Mouse (Mus musculus) myocyte (in vitro differentiated cells): ENCODE data around the gene Tbcb.

Source experiments
- CEBPB ChIP-seq: IDR thresholded peaks from 2 replicates; pipeline ENCODE4 v1.6.1; 2011; ENCODE audit warnings: mild to moderate bottlenecking, moderate library complexity; ENCODE audit not compliant: poor library complexity, insufficient read depth, severe bottlenecking
- E2F4 ChIP-seq: IDR thresholded peaks from one replicate; pipeline ENCODE4 v1.6.1; 2011; ENCODE audit warnings: mild to moderate bottlenecking, control low read depth, moderate library complexity; ENCODE audit not compliant: insufficient read depth
- MAX ChIP-seq: IDR thresholded peaks from one replicate; pipeline ENCODE4 v1.6.1; 2011; ENCODE audit warnings: low read depth, mild to moderate bottlenecking, control low read depth
- MYOD1 ChIP-seq, 3 experiments: IDR thresholded peaks; one replicate each; pipeline ENCODE4 v1.6.1; 2011; ENCODE audit warnings: control low read depth in 2 of 3, low read depth in 2 of 3, mild to moderate bottlenecking in 2 of 3, moderate library complexity in 1 of 3; ENCODE audit not compliant: insufficient read length in 2 of 3, control insufficient read depth in 1 of 3
- MYOG ChIP-seq, 3 experiments: IDR thresholded peaks; one replicate each; pipeline ENCODE4 v1.6.1; 2011; ENCODE audit warnings: control low read depth in 2 of 3, low read depth in 2 of 3, mild to moderate bottlenecking in 2 of 3; ENCODE audit not compliant: insufficient read length in 2 of 3, control insufficient read depth in 1 of 3, insufficient read depth in 1 of 3
- POLR2A ChIP-seq: IDR thresholded peaks from one replicate; pipeline ENCODE4 v1.6.1; 2011; ENCODE audit warnings: low read depth, mild to moderate bottlenecking, control low read depth, moderate library complexity; ENCODE audit not compliant: insufficient read length
- POLR2AphosphoS2 ChIP-seq: IDR thresholded peaks from one replicate; pipeline ENCODE4 v1.6.1; 2011; ENCODE audit warnings: low read depth, control low read depth; ENCODE audit not compliant: insufficient read length
- REST ChIP-seq: IDR thresholded peaks from one replicate; pipeline ENCODE4 v1.6.1; 2011; ENCODE audit warnings: mild to moderate bottlenecking, control low read depth, moderate library complexity; ENCODE audit not compliant: insufficient read depth, insufficient read length
- TCF12 ChIP-seq: IDR thresholded peaks from one replicate; pipeline ENCODE4 v1.6.1; 2011; ENCODE audit warnings: mild to moderate bottlenecking, control low read depth; ENCODE audit not compliant: poor library complexity, insufficient read depth, severe bottlenecking
- USF1 ChIP-seq: IDR thresholded peaks from one replicate; pipeline ENCODE4 v1.6.1; 2011; ENCODE audit warnings: low read depth, mild to moderate bottlenecking, control low read depth, moderate library complexity

GRCm38 (mm10) chr7:30193581-30194100, 38.4 kb downstream of the Tbcb start:
- no peak for TF ChIP-seq USF1
- TF ChIP-seq E2F4: no peak
- peak; percentile 76 for TF ChIP-seq POLR2A
- no peak for TF ChIP-seq MYOG (IDR thresholded peaks at IDR 0.05; ENCODE audit: control insufficient read depth in 1 of 3, insufficient read depth in 1 of 3, insufficient read length in 2 of 3, low read depth in 2 of 3)
- TF ChIP-seq REST: no peak
- no peak for TF ChIP-seq MAX
- no peak for TF ChIP-seq TCF12
- no peak for TF ChIP-seq MYOD1 (IDR thresholded peaks at IDR 0.05; ENCODE audit: control insufficient read depth in 1 of 3, insufficient read length in 2 of 3, low read depth in 2 of 3)
- no peak for TF ChIP-seq CEBPB
- TF ChIP-seq POLR2AphosphoS2: peak; percentile 68
